Mouse (Mus musculus) ES-Bruce4 (cell line): ENCODE measurements around the gene AC129217.1.

Experiments used
- CTCF ChIP-seq: IDR thresholded peaks from one replicate; pipeline ENCODE4 v1.8.1; 2011; ENCODE audit warnings: low read depth, low read length
- EP300 ChIP-seq: IDR thresholded peaks from 2 replicates; pipeline ENCODE4 v1.6.1; 2011; ENCODE audit warnings: low read depth, low read length; ENCODE audit not compliant: insufficient read depth
- POLR2A ChIP-seq: IDR thresholded peaks from one replicate; pipeline ENCODE4 v1.8.1; 2011; ENCODE audit warnings: low read length; ENCODE audit not compliant: insufficient read depth

- TF ChIP-seq EP300 (no peak), CTCF (no peak), POLR2A (no peak)
Observed at GRCm38 (mm10) chr19:8789171-8789570, 40.4 kb upstream of the AC129217.1 start.
